Mouse (Mus musculus) lung, adult 18-20 months (tissue): ENCODE measurements around the gene Sag.

Experiments
- DNase-seq, 2 experiments: peaks; one replicate each; pipeline ENCODE4 v3.0.0; 2022; ENCODE audit warnings: mixed read lengths in 2 of 2

The Sag gene

GRCm38 (mm10) chr1:87803576-87803975 is at the start of gene Sag:
TSS of gene Sag (plus strand) at chr1:87803680.
- DNase-seq: no peak

- DNase-seq: peak; percentile 95 to 96
Observed at GRCm38 (mm10) chr1:87755641-87756470, 47.6 kb upstream of the Sag start, which contains the start of gene Atg16l1. TSS of gene Atg16l1 (plus strand) at chr1:87755870.

DNA sequence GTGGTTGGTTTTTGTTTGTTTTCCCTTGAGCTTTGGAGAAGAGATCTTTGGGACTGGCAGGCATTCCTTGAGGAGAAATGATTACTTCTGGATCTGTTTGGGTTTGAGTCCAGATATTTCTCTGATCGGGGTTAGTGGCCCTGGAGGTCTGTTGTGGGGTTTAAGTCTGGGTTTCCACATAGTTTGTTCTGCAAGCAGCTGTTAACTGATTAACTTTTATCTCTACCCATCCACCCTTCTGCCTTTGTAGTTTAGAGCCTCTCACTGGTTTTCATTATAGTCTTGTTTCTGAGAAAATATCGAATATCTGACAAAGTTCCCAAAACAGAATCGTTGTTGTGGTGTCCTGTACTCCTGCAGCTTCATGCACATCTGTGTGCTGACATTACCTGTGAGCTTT is 39.7 kb upstream of the Sag start:
- DNase-seq: no peak

DNA sequence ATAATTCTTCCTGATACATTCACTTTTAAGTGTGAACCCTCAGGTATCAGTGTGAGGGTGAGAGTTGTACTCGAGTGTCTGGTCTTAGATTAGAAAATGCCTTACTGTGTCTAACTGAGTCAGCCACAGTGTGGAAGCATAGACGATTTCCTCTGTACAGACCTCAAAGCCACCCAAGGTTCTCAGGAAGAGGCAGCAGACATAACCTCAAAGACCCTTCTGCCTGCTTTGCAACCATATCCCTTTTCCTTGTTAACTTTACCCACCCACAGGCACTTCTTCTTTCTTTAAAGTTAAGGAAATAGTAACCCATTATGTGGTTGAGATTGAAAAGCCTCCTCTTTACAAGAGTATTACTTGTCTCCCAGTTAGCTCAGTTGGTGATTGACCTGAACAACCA is 37.7 kb upstream of the Sag start:
- DNase-seq: no peak

- peak in 1 of 2 experiments; percentile 2 for DNase-seq
Observed at GRCm38 (mm10) chr1:87766233-87766632, 37.2 kb upstream of the Sag start.

GRCm38 (mm10) chr1:87769263-87769662 is 34.2 kb upstream of the Sag start:
- no peak for DNase-seq

DNA sequence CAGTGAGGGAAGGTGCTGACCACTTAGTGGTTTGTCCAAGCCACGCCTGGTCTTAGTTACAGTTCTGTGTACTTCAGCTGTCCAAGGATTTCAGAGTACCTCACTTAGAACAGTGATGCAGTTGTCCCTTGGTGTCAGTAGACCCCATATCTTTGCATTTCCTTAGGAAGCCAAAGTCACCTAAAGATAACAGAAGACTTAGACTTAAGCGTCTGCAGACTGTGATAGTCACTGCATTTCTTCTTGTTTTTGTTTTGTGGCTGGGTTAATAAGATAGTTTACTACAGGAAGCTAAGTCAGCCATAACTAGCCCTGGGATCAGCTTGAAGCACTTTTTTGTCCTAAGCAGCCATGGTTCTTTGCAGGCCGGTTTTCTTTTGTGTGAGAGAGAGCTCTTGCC is 33.0 kb upstream of the Sag start:
- no peak for DNase-seq

- no peak for DNase-seq
Observed at GRCm38 (mm10) chr1:87771724-87772123, 31.8 kb upstream of the Sag start.

GRCm38 (mm10) chr1:87773336-87773735 is 30.1 kb upstream of the Sag start:
- DNase-seq: no peak

- DNase-seq: no peak
Observed at GRCm38 (mm10) chr1:87774845-87775244, 28.6 kb upstream of the Sag start.

- no peak for DNase-seq
Observed at GRCm38 (mm10) chr1:87779204-87779785, 24.2 kb upstream of the Sag start.

DNA sequence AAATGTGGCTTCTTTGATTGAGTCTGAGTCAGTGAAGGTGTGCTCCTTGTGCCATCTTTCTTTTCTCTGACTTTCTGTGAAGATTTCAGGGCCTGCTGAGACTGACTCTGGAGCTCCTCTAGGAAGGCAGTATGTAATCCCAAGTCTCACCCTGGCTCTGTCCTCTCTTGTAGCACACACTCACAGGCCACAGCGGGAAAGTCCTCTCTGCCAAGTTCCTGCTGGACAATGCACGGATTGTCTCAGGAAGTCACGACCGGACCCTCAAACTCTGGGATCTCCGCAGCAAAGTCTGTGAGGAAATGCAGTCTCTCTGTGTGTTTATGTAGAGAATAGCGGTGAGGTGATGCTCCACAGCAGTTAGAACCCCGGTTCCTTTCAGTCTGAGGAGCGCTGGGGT is 17.8 kb upstream of the Sag start:
- DNase-seq: no peak

DNA sequence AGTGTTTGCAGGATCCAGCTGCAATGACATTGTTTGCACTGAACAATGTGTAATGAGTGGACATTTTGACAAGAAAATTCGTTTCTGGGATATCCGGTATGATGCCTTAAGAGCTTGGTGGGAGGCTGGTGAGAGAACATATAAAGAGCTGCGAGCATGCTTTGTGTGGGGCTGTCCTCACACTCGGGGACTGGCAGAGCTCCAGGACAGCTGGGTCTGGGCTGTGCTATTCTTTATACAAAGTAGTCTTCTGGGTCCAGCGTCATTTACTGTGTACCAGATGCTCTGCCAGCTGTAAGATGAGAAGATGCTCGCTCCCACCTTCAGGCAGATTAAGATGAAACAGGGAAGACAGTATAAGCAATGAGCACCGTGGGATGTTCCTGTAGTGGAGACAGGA is 17.2 kb upstream of the Sag start:
- no peak for DNase-seq

DNA sequence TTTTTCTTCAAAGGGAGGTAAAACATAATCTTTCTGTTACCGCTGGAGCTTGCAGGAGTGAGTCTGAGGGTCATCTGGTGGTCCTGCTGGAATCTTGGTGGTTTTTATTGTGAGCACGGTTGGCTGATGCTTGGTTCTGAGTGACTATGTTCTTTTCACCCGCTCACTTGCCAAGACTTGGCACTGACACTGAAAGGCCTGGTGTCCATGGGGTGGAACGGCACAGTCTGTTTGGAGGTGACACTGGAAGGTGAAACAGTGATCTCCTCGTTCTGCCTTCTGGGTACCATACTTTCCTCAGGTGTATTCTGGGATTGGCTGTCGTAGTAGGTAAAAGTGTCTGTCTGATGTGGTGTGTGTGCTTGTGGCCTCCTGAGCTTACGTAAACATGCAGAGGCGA is 13.8 kb upstream of the Sag start:
- DNase-seq: no peak

- no peak for DNase-seq
Observed at GRCm38 (mm10) chr1:87792438-87793137, 10.9 kb upstream of the Sag start.

DNA sequence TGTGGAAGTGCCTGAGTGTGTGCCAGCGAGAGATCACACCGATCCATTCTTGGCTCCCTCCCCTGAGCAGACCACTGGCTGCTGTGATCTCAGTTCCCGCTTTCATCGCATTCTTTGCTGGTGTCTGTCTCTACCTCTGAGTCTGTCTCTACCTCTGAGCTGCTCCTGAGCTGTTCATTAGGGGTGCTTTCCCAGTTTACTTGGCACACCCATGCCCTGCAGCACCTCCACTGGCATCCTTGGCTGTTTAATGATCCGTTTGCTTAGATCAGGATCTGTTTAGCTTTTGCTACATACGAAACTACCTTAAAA is 10.4 kb upstream of the Sag start:
- no peak for DNase-seq

- no peak for DNase-seq
Observed at GRCm38 (mm10) chr1:87797702-87798101, 5.8 kb upstream of the Sag start.

GRCm38 (mm10) chr1:87798306-87798705 is 5.2 kb upstream of the Sag start:
- no peak for DNase-seq

- DNase-seq: no peak
Observed at GRCm38 (mm10) chr1:87807751-87808150, 4.3 kb downstream of the Sag start.

DNA sequence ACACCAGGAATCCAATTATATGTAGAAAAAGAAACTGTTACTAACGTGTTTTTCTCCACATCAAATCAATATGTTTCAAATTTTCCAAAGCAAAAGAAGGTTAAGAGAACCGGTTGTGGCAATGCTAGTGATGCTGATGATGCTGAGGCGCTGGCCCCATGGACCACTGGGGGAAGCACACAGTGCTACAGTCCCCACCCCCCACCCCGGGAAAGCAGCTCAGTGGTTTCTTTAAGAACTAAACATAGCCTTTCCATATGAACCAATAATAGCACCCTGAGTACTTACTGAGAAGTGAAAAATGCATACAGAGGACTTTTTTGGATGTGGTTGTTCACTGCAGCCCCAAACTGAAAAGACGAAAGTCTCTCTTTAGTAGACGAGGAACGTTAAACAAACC is 7.9 kb downstream of the Sag start:
- DNase-seq: no peak

GRCm38 (mm10) chr1:87812061-87812460 is 8.6 kb downstream of the Sag start:
- no peak for DNase-seq

GRCm38 (mm10) chr1:87813155-87813554 is 9.7 kb downstream of the Sag start:
- no peak for DNase-seq

- no peak for DNase-seq
Observed at GRCm38 (mm10) chr1:87813681-87814080, 10.2 kb downstream of the Sag start.

GRCm38 (mm10) chr1:87824420-87824995 is 21.0 kb downstream of the Sag start:
- DNase-seq: no peak
